Mouse (Mus musculus) kidney, embryonic 14.5 days (tissue): Measurements from ENCODE around the gene Lmod1. TPM values are rescaled to one million over a fixed set of nuclear protein-coding genes. Genes with fewer than 3 reads are reported as not detected.
"Not testable (repeated sequence)": the region's sequence is repeated elsewhere in the genome, so short reads cannot be mapped to it uniquely, and the experiment has no call there.

Experiments used
- ATAC-seq: fragments of 200-750 bp; cut with Nextera tagmentation; 2 replicates; pipeline ENCODE4 v1.8.0; 2017; ENCODE audit warnings: moderate number of reproducible peaks, mild to moderate bottlenecking, moderate TSS enrichment, moderate library complexity; ENCODE audit not compliant: low FRiP score, low TSS enrichment
- H3K27ac ChIP-seq: fragments of 300-500 bp; sonication (generic); 2 replicates; pipeline ENCODE4 v1.5.1; 2014; ENCODE audit warnings: low read depth, mild to moderate bottlenecking, low read length, moderate library complexity, mixed read lengths
- H3K27me3 ChIP-seq: fragments of 300-500 bp; sonication (generic); 2 replicates; pipeline ENCODE4 v1.6.1; 2014; ENCODE audit warnings: mild to moderate bottlenecking, low read length; ENCODE audit not compliant: control insufficient read depth, insufficient read depth
- H3K36me3 ChIP-seq: fragments of 300-500 bp; sonication (generic); 2 replicates; pipeline ENCODE4 v1.6.1; 2014; ENCODE audit warnings: low read length, mixed read lengths; ENCODE audit not compliant: control insufficient read depth, insufficient read depth
- H3K4me1 ChIP-seq: fragments of 300-500 bp; sonication (generic); 2 replicates; pipeline ENCODE4 v1.6.1; 2014; ENCODE audit warnings: low read length, mixed read lengths; ENCODE audit not compliant: control insufficient read depth, insufficient read depth
- H3K4me2 ChIP-seq: fragments of 300-500 bp; sonication (generic); replicated peaks from 2 replicates; pipeline ENCODE4 v1.6.1; 2014; ENCODE audit warnings: low read depth, mild to moderate bottlenecking, low read length
- H3K4me3 ChIP-seq: fragments of 300-500 bp; sonication (generic); 2 replicates; pipeline ENCODE4 v1.5.1; 2014; ENCODE audit warnings: mild to moderate bottlenecking, low read length
- H3K9ac ChIP-seq: fragments of 300-500 bp; sonication (generic); 2 replicates; pipeline ENCODE4 v1.6.1; 2014; ENCODE audit warnings: low read depth, mild to moderate bottlenecking, low read length, moderate library complexity
- H3K9me3 ChIP-seq: fragments of 300-500 bp; sonication (generic); 2 replicates; pipeline ENCODE4 v1.6.1; 2016; ENCODE audit warnings: low read length; ENCODE audit not compliant: control insufficient read depth
- WGBS: fragments of 180-500 bp; shearing (Covaris S2); extraction: QIAGEN DNeasy Blood & Tissue Kit; methylation state at CpG from one replicate; pipeline ENCODE4 v1.1.7; 2014; 5-methylcytosine and 5-hydroxymethylcytosine counted together
- polyA plus RNA-seq: library from polyadenylated mRNA; unstranded; fragments of >200 nt; fragmentation: Nextera tagmentation; extraction: Ambion mirVana; gene quantifications from 2 replicates; pipeline ENCODE4 v1.2.1, GENCODE M21; 2014

Gene Lmod1
- polyA plus RNA-seq, 1 experiment from 2014 or later: 0.55 TPM

DNA sequence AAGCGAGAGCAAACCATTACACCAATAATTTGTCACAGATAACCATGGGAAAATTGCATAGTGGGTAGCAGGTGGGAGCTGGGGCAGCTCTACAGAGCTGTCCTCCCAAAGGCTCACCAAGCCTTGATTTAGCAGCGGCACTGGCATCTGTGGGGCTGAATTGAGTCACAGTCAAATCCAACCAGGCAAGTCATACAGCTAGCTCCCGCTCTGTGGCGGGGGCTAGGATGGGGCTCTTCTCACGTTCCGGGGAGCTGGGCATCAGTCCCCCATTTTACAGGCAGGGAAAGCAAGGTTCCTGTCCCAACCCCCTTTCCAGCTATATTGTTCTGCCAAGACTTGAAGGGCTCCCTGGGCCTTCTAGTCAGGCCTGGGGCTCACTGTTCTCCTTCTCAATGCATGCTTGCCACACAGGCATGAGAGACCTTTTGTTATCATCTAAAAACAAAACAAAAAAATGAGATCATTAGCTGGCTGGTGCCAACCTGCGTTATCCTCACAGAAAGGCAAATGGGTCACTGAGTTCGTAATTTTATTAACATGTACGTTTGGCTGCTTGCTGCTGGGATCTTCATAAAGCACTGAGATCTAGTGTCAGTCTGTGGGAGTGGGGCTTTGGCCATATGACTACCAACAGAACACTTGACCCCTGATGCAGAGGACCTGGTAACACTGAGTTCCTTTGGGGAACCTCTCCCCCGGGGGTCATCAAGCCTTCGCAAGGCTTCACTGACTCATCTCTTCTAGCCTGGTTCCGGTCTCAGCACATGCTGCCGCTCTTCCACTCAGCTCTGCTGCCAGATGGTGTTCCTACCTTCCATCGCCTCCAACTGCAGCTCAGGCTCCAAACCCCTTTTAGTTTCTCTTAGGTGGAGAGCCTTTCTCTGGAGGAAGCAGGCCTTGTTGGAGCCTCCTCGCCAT is 55.7 kb downstream of the Lmod1 start:
- H3K36me3 ChIP-seq: peaks cover 33% of the 10 kb centered on the region
- H3K4me1 ChIP-seq: no peaks in the 10 kb centered on the region
- H3K4me2 ChIP-seq: no peak overlapping the region
- H3K27me3 ChIP-seq: no peaks in the 10 kb centered on the region
- WGBS: 65% methylated on average over 15 of the region's 15 CpGs
- no peak for ATAC-seq
- H3K9ac ChIP-seq: no peak overlapping the region
- no peak overlapping the region for H3K4me3 ChIP-seq
- no peaks in the 10 kb centered on the region for H3K9me3 ChIP-seq
- no peak overlapping the region for H3K27ac ChIP-seq

DNA sequence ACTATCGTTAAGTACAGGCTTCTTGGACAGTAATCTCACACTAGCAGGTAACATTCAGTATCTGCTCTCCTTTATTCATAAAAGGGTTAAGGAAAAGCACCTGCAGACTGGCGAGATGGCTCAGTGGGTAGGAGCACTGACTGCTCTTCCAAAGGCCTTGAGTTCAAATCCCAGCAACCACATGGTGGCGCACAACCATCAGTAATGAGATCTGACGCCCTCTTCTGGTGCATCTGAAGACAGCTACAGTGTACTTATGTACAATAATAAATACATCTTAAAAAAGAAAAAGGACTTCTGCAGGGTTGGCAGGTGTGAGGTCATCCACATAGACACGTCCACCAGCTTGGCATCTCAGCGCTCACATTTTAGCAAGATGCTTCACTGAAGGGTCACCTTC is 57.0 kb downstream of the Lmod1 start:
- not testable (repeated sequence) for H3K4me1 ChIP-seq, H3K27me3 ChIP-seq, ATAC-seq, H3K9me3 ChIP-seq, H3K27ac ChIP-seq, H3K4me3 ChIP-seq, H3K4me2 ChIP-seq, H3K9ac ChIP-seq
- peaks cover 46% of the 10 kb centered on the region for H3K36me3 ChIP-seq
- 69% methylated on average over 6 of the region's 6 CpGs for WGBS

DNA sequence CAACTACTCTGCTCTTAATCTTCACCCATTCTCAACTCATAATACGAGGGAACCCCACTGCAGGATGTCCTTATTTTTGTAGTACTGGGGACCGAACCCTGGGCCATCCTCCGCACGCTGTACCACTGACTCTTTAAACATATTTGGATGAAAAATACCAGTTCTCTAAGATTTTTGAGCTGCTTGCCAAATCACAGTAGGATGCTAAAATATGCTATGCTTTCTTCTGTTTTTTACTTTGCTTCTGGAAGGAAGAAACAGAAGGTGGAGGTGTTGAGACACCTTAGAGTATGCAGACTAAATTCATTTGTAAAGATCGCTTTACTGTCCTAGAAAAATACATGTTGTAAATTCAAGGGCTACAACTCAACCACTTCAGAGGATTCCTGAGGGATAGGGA is 59.6 kb downstream of the Lmod1 start:
- H3K27ac ChIP-seq: no peak overlapping the region
- no peaks in the 10 kb centered on the region for H3K9me3 ChIP-seq
- no peaks in the 10 kb centered on the region for H3K4me1 ChIP-seq
- H3K4me3 ChIP-seq: no peak overlapping the region
- no peak overlapping the region for H3K9ac ChIP-seq
- peaks cover 72% of the 10 kb centered on the region for H3K36me3 ChIP-seq
- ATAC-seq: no peak
- 94% methylated on average over 5 of the region's 5 CpGs for WGBS
- no peaks in the 10 kb centered on the region for H3K27me3 ChIP-seq
- H3K4me2 ChIP-seq: no peak overlapping the region

DNA sequence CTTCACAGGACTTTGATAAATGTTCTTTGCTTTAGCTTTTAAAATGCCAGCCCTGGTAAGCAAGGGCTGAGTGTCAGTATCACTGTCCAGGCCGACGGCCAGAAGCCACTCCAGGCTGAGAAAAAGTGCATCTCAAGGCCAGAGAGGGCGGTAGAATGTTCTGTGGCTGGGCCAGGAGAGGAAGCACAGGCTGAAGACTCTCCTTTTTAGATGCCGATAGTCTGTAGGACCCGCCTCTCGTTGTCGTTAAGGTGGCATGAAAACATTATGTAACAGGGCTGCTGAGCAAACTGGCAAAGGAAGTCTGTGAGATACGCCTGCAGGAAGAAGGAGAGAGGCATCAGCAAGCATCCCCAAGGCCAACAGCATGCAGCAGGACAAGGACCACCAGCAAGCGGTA is 60.6 kb downstream of the Lmod1 start:
- no peak for ATAC-seq
- Histone ChIP-seq H3K4me2 (no peak overlapping the region), H3K27ac (no peak overlapping the region), H3K9ac (no peak overlapping the region), H3K9me3 (no peaks in the 10 kb centered on the region), H3K27me3 (no peaks in the 10 kb centered on the region), H3K36me3 (peaks cover 82% of the 10 kb centered on the region), H3K4me3 (no peak overlapping the region), H3K4me1 (no peaks in the 10 kb centered on the region)
- WGBS: 91% methylated on average over 9 of the region's 9 CpGs

DNA sequence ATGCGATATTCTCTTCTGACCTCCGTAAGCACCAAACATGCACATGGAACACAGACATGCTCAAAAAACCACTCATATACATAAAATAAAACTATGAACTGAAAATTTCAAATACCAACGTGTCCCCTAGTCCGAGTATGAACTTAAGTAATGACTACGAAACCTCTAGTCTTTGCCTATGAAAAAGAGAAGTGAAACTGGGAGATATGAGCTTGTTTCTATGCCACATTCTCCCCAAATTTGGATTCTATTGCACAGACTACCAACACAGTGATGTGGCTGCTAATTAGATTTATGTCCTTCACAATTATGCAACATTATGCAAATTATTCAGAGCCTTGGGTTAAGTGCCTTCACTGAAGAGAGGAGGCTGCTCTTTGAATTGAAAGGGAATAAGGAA is 74.9 kb downstream of the Lmod1 start:
- no peak overlapping the region for H3K4me2 ChIP-seq
- WGBS: 95% methylated on average over 5 of the region's 5 CpGs
- no peaks in the 10 kb centered on the region for H3K27me3 ChIP-seq
- no peak overlapping the region for H3K9ac ChIP-seq
- H3K4me1 ChIP-seq: no peaks in the 10 kb centered on the region
- H3K9me3 ChIP-seq: no peaks in the 10 kb centered on the region
- H3K27ac ChIP-seq: no peak overlapping the region
- ATAC-seq: no peak
- no peak overlapping the region for H3K4me3 ChIP-seq
- peaks cover 86% of the 10 kb centered on the region for H3K36me3 ChIP-seq

DNA sequence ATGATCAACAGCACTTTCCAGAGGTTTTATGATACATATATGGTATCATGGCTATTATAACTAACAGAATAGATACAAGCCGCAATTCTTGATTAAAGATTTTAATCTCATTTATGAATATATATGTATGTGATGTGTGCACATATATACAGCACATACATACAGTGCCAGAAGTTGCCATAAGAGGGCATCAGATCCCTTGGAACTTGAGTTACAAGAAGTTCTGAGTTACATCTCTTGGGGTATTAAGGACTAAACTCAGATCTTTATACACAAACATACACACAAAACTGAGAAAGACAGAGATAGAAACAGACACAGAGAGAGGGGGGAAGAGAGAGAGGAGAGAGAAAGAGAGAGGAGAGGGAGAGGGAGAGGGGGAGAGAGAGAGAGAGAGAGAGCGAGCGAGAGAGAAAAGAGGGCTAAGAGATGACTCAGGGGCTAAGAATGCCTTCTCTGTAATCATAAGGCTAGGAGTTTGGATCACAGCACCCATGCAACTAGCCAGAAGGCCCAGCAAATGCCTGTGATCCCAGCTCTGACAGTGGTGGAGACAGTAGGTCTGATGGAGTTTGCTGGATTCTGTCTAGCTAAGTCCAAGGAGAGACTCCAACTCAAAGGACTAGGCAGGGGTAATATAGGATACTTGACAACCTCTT is 77.0 kb downstream of the Lmod1 start:
- no peaks in the 10 kb centered on the region for H3K4me1 ChIP-seq
- 99% methylated on average over 3 of the region's 3 CpGs for WGBS
- H3K9ac ChIP-seq: no peak overlapping the region
- H3K4me3 ChIP-seq: no peak overlapping the region
- no peak overlapping the region for H3K27ac ChIP-seq
- no peak for ATAC-seq
- H3K27me3 ChIP-seq: no peaks in the 10 kb centered on the region
- H3K9me3 ChIP-seq: no peaks in the 10 kb centered on the region
- no peak overlapping the region for H3K4me2 ChIP-seq
- H3K36me3 ChIP-seq: peaks cover 91% of the 10 kb centered on the region

DNA sequence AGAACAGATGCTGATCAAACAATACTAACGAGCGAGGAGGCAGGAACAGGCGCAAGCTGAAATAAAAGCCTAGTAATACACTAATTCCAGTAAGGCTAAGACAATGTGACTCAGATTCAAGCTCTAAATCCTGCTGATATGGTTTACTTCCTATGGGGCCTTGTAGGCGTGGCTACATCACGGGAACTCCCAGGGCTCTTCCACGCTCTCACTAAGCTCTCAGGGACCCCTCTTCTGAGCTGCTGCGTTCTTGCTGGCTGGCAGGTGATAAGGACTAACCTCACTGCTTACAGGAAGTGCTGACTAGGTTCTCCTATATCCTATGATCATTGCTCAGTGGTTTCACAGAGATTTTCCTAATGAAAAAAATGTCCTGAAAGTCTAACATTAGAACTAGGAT is 80.7 kb downstream of the Lmod1 start:
- Histone ChIP-seq H3K4me3 (no peak overlapping the region), H3K36me3 (peaks cover 97% of the 10 kb centered on the region), H3K4me1 (no peaks in the 10 kb centered on the region), H3K9ac (no peak overlapping the region), H3K27me3 (no peaks in the 10 kb centered on the region), H3K4me2 (no peak overlapping the region), H3K27ac (no peak overlapping the region), H3K9me3 (no peaks in the 10 kb centered on the region)
- ATAC-seq: no peak
- WGBS: 86% methylated on average over 7 of the region's 7 CpGs

DNA sequence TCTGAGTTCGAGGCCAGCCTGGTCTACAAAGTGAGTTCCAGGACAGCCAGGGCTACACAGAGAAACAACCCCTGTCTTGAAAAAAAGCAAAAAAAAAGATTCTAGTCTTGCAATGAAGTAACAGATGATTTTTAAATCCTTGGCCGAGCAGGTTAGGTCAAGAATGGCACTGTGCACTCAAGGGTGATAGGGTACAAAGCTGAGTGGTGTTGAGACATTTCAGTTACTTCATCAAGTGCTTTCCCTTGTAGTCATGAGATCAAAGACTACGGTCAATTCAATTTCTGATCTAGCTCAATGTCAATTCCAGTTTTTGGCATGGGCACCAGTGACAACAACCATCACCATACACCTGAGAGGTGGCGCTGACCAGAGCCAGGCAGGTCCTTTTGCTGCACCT is 84.4 kb downstream of the Lmod1 start:
- no peak for ATAC-seq
- H3K4me2 ChIP-seq: no peak overlapping the region
- H3K27ac ChIP-seq: no peak overlapping the region
- 98% methylated on average over 4 of the region's 4 CpGs for WGBS
- peaks cover 91% of the 10 kb centered on the region for H3K36me3 ChIP-seq
- no peaks in the 10 kb centered on the region for H3K9me3 ChIP-seq
- no peaks in the 10 kb centered on the region for H3K4me1 ChIP-seq
- H3K4me3 ChIP-seq: no peak overlapping the region
- H3K27me3 ChIP-seq: no peaks in the 10 kb centered on the region
- no peak overlapping the region for H3K9ac ChIP-seq

DNA sequence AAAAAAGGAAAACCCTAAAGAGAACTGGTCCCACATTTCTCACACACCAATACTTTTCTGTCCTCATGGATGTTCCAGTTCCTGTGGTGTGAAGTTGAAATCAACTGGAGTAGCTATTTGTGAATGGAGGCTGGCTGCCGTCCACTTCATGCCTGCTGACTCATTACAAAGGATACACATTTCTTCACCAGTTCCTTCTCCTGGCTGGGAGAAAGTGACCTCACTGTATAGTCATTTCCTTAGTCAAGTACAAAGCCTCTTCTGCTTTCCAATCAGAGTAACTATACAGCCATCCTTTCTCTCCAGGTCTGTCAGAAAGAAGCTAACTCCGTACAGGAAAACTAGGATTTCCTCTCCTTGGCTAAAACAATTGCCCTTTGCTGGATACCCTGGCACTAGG is 86.4 kb downstream of the Lmod1 start:
- H3K4me3 ChIP-seq: no peak overlapping the region
- no peak overlapping the region for H3K9ac ChIP-seq
- no peaks in the 10 kb centered on the region for H3K27me3 ChIP-seq
- ATAC-seq: no peak
- WGBS: 76% methylated on average over 2 of the region's 2 CpGs
- no peak overlapping the region for H3K4me2 ChIP-seq
- no peaks in the 10 kb centered on the region for H3K9me3 ChIP-seq
- no peaks in the 10 kb centered on the region for H3K4me1 ChIP-seq
- no peak overlapping the region for H3K27ac ChIP-seq
- peaks cover 90% of the 10 kb centered on the region for H3K36me3 ChIP-seq
